Mouse (Mus musculus): ENCODE data around the gene Foxp4.

- TF ChIP-seq CTCF (IDR thresholded peaks at IDR 0.05; ENCODE audit: borderline replicate concordance, insufficient read depth, low read length), result no peak
- TF ChIP-seq POLR2A (IDR thresholded peaks at IDR 0.05; ENCODE audit: low read depth, low read length), result no peak
These were observed 45.2 kb downstream of the Foxp4 start for GRCm38 (mm10) chr17:47879207-47879606.

All from embryonic fibroblast, embryonic 13.5 days (primary cell).